Mouse (Mus musculus) lung, postnatal 36 days (tissue): ENCODE measurements around the gene Cfap97.
"Not testable (repeated sequence)": the region's sequence is repeated elsewhere in the genome, so short reads cannot be mapped to it uniquely, and the experiment has no call there.

Experiments
- DNase-seq: peaks from one replicate; pipeline ENCODE4 v3.0.0; 2022; ENCODE audit warnings: mixed read lengths

Cfap97 gene

GRCm38 (mm10) chr8:46151202-46152062, at the start of gene Cfap97:
TSS of gene Cfap97 (plus strand) at chr8:46151771.
- peak; percentile 38 for DNase-seq

GRCm38 (mm10) chr8:46103434-46103833, 48.1 kb upstream of the Cfap97 start:
- DNase-seq = no peak

GRCm38 (mm10) chr8:46107690-46108089, 43.9 kb upstream of the Cfap97 start:
- DNase-seq = no peak

DNA sequence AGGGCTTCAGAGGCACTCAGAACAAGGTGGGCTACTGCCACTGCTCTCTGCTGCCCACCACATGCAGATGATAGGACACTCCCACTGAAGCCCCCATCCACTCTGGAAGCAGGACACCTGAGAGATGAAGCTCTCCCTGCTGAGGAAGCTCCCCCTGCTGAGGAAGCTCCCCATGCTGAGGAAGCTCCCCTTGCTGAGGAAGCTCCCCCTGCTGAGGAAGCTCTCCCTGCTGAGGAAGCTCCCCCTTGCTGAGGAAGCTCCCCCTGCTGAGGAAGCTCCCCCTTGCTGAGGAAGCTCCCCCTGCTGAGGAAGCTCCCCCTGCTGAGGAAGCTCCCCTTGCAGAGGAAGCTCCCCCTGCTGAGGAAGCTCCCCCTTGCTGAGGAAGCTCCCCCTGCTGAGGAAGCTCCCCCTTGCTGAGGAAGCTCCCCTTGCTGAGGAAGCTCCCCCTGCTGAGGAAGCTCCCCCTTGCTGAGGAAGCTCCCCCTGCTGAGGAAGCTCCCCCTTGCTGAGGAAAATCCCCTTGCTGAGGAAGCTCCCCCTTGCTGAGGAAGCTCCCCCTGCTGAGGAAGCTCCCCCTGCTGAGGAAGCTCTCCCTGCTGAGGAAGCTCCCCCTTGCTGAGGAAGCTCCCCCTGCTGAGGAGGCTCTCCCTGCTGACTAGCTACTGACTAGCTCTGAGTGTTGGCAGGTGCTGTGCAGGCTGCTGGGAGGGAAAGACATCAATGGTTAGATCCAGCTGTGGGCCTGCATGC, 38.0 kb upstream of the Cfap97 start:
- DNase-seq = not testable (repeated sequence)

GRCm38 (mm10) chr8:46117172-46117571, 34.4 kb upstream of the Cfap97 start:
- no peak for DNase-seq

DNA sequence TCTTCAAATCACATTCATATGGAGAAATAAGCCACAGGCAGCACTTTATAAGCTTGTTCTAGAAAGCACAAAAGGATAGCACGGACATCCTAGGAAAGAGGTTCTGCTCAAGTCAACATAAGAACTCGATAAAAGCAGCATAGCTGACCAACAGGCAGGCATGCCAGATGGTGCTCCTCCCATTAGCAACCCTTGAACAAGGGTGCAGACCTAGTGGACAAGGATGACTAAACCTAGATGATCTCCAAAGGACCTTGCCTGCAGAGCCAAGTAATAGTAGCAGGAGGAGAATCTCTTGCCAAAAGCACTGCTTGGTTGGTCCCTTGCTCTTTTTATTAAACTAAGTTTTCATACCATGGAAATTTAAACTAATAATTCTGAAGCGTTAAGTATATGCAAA, 32.4 kb upstream of the Cfap97 start:
- no peak for DNase-seq

DNA sequence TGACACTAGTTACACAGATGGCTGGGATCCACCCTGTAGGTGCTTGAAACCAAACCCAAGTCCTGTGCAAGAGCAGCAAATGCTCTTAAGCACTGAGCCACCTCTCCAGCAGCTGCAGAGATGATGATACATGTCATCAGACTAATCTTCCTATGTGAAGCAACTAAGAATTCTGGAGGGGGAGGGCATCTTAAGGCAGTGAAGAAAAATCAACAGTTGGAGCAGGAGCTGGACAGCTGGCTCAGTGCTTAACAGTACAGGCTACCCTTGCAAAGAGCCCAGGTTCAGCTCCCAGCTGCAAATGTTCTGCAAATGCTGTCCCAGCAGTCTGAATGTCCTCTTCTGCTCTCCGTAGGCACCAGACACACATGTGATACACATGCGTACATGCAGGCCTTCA, 29.1 kb upstream of the Cfap97 start:
- no peak for DNase-seq

- DNase-seq = no peak
Measured at GRCm38 (mm10) chr8:46130426-46130825, 21.1 kb upstream of the Cfap97 start.

GRCm38 (mm10) chr8:46135546-46135945, 16.0 kb upstream of the Cfap97 start:
- not testable (repeated sequence) for DNase-seq

DNA sequence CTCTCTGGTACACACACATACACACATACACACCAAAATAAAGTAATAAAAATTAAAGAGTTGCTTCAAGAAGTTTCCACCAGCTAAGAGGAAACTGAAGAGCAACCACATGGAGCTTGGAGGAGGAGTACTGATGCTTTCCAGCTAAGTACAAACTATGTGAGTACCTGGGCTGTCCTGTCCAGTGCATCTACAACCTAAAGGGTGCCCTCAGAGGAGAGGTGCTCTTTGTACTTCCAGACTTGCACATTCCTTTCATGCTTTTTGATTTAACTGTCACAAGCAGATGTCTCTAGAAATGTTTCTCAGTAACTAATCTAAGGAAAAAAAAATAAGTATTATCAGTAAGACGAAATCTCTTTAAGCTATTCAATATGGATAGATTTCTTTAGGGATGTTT, 14.2 kb upstream of the Cfap97 start:
- no peak for DNase-seq

DNA sequence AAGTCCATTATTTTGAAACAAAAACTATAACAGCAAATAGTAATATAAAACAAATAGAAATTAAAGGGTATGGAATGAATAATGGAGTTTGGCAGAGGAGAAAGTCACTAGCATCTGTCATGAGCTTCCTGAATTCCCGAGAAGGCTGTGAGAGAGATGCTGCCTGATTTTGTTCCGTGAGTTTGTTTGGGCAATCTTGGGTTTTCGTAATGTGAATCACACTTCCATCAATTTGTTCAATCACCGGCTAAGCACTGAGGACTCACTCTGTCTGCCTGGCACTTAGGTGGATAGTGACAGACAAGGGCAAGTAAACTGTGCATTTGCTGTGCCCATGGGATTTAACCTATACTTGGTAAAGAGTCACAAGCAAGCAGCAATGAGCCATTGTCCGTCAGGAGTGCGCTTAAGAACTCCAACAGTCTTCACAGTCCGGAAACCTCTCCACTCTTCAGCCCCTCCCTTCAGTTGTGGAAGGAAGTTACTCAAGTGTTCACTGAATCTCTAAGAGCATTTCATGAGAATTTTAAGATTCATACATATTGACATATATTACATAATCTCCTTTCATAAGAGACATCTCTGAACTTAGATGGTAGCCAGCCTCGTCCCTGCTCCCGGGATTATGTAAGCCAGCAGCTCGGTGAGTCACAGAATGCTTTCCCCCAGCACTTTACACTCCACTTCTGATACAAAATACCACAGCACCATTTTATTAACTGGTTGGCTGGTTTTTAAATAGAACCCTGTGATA, 13.6 kb upstream of the Cfap97 start:
- DNase-seq = peak; percentile 67

- no peak for DNase-seq
Measured at GRCm38 (mm10) chr8:46140376-46141120, 11.0 kb upstream of the Cfap97 start.

DNA sequence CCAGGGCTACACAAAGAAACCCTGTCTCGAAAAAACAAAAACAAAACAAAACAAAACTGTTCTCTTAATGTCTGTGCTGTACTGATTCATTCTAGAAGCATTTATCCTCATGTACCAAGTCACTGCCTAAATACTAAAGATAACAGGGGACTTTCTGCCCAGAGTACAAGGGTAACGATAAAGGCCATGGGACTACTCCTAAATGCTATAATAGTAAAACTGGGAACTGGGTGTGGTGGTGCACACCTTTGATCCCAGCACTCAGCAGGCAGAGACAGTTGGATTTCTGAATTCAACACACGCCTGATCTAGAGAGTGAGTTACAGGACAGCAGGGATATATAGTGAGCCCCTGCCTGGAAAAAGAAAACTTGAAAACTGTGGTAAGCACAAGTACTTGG, 9.9 kb upstream of the Cfap97 start:
- no peak for DNase-seq

- DNase-seq = no peak
Measured at GRCm38 (mm10) chr8:46142498-46143081, 9.0 kb upstream of the Cfap97 start.

GRCm38 (mm10) chr8:46143470-46143869, 8.1 kb upstream of the Cfap97 start:
- no peak for DNase-seq

- DNase-seq = no peak
Measured at GRCm38 (mm10) chr8:46143924-46144323, 7.6 kb upstream of the Cfap97 start.

GRCm38 (mm10) chr8:46146173-46146572, 5.4 kb upstream of the Cfap97 start:
- DNase-seq = no peak

GRCm38 (mm10) chr8:46149306-46149705, 2.3 kb upstream of the Cfap97 start:
- DNase-seq = no peak

DNA sequence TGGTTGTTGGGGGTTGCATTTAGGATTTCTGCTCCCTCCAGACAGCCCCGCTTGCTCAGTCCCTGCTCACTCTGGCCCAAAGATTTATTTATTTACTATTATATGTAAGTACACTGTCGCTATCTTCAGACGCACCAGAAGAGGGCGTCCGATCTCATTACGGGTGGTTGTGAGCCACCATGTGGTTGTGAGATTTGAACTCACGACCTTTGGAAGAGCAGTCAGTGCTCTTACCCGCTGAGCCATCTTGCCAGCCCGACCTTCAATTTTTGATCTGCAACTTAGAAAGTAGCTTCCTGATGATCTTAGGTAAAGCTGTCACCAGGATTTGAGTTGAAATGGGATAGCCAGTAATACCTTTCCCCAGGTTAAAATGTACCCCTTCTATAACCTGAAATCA, 1.8 kb upstream of the Cfap97 start:
- peak; percentile 47 for DNase-seq

DNA sequence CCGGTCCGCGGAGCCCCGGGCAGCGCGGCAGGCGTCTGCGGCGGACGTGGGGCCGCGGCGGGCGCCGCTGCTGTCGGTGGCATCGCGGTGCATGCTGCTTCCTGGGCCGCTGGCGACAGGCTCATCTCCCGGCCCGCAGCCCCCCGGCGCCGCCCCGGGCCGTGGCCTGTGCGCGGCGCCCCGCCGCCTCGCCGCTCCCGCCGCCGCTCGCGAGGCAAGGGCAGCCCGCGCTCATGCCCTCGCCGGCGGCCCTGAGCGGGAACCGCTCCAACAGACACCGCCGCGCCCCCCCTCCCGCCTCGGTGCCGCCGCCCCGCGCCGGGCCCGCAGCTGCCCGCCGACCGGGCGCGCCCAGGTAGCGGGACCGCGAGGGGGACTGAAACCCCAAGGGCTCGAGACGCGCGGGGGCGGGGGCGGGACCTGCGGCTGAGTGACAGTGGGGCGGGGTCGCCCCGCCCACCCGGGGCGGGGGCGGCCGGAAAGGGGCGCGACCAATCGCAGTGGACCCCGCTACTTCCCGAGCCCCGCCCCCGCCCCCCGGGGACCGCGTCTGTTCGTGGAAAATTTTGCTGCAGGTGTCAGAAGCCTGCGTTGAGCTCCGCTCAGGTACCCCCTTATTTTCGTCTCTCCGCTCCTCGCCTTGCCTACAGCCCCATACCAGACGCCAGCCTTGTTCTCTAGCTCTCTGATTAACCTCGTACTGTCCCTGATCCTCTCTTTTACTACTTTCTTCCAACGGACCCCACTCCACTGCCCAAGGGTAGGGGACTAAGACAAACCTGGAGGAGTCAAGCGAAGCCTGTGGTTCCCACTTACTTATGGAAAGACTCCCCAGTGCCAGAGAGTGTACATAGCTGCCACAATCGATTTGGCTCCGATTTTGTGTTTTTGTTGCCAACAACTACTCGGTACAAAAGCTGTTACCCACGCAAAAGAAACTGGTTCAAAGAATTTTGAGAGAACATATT, 777 bp downstream of the Cfap97 start, which contains the start of gene Snx25:
TSS of gene Snx25 (minus strand) at position 96 of the 968 bp plus-strand sequence.
- DNase-seq = peak; percentile 93

DNA sequence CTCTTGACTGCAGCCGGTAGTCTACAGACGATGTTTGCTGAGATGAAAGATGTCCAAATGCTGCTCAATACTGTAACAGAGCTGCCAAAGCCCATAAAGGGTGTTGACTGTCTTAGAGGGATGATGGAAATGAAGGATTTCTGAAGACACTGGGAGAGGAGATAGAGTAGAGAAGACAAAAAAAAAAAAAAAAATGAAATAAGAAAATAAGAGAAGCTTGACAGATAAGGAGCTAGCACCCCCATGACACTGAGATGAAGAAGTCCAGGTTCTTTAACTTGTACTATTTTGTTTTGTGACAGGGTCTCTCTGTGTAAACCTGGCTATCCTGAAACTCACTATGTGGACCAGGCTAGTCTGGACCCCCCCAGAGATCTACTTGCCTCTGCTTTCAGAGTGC, 1.5 kb downstream of the Cfap97 start:
- DNase-seq = no peak
